In the genomic region with DNA sequence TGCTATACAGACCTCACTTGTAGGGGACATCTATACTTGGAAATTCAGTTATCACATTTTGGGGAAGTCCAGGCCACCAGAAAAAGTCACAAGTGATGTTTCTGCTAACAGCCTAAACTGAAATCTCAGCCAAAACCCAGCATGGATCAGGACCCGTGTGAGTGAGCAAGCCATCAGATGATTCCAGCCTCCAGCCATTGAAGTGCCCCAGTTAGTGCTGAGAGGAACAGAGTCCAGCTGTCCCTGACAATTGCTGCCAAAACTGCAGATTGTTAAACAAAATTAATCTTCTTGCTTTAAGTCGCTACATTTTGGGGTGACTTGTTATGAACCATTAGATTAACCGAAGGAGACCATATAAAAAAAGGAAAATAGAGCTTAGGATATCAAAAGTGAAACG, we compare ENCODE assay signal across 23 mouse cellular contexts.
DNase-seq lines count a peak whose midpoint lies in the region; ATAC-seq and TF ChIP-seq lines count a peak whose summit lies in the region.
"Had no signal": no experiment of that assay in that cellular context is flagged by ENCODE, and none has a peak within 500 bp of the region (broad histone marks: within the 10 kb centered on the region; RNA-seq: fewer than 3 reads in every experiment).

No protein-coding gene starts in this region.

- no peaks in the 10 kb centered on the region for H3K27me3 ChIP-seq in forebrain, embryonic 14.5 days (replicated peaks; ENCODE audit: control insufficient read depth, insufficient read depth, low read length)
- no peaks in the 10 kb centered on the region; the same call in 1 of the 2 replicates for H3K27me3 ChIP-seq in forebrain, embryonic 11.5 days (ENCODE audit: control insufficient read depth, insufficient read depth, low read length)
- H3K27me3 ChIP-seq: heart, embryonic 15.5 days; intestine, embryonic 15.5 days; kidney, embryonic 15.5 days; limb, embryonic 13.5 days; liver, embryonic 15.5 days; midbrain, embryonic 15.5 days had no signal

- H3K9me3 ChIP-seq in forebrain, embryonic 14.5 days (replicated peaks; ENCODE audit: control insufficient read depth, low read length), result no peaks in the 10 kb centered on the region
- H3K9me3 ChIP-seq in forebrain, embryonic 11.5 days (ENCODE audit: control insufficient read depth, low read length), result no peaks in the 10 kb centered on the region
- H3K9me3 ChIP-seq: embryonic facial prominence, embryonic 13.5 days; heart, embryonic 15.5 days; hindbrain, embryonic 10.5 days; intestine, embryonic 15.5 days; kidney, embryonic 15.5 days; limb, embryonic 13.5 days; liver, embryonic 15.5 days; midbrain, embryonic 15.5 days had no signal

- no peaks in the 10 kb centered on the region for H3K4me1 ChIP-seq in forebrain, embryonic 14.5 days (ENCODE audit: control insufficient read depth, insufficient read depth, low read length)
- no peaks in the 10 kb centered on the region for H3K4me1 ChIP-seq in forebrain, embryonic 11.5 days (replicated peaks; ENCODE audit: control insufficient read depth, insufficient read depth, low read length)
- H3K4me1 ChIP-seq: embryonic facial prominence, embryonic 13.5 days; heart, embryonic 15.5 days; hindbrain, embryonic 10.5 days; intestine, embryonic 15.5 days; kidney, embryonic 15.5 days; limb, embryonic 13.5 days; liver, embryonic 15.5 days; midbrain, embryonic 15.5 days had no signal

- H3K9ac ChIP-seq in forebrain, embryonic 14.5 days (ENCODE audit: low read length), result no peak overlapping the region
- H3K9ac ChIP-seq in forebrain, embryonic 11.5 days (ENCODE audit: low read length), result no peak overlapping the region
- H3K9ac ChIP-seq: embryonic facial prominence, embryonic 13.5 days; heart, embryonic 15.5 days; intestine, embryonic 15.5 days; kidney, embryonic 15.5 days; limb, embryonic 13.5 days; liver, embryonic 15.5 days; midbrain, embryonic 15.5 days had no signal

- TF ChIP-seq POLR2A in brain, embryonic 14.5 days (IDR thresholded peaks at IDR 0.05; ENCODE audit: borderline replicate concordance, extremely low read depth, insufficient read depth, insufficient read length, poor library complexity, severe bottlenecking), result no peak

- no peak for TF ChIP-seq CTCF in brain, embryonic 14.5 days (IDR thresholded peaks at IDR 0.05; ENCODE audit: borderline replicate concordance, extremely low read depth, insufficient read depth, insufficient read length)

- no peak for ATAC-seq in forebrain, embryonic 14.5 days
- ATAC-seq in forebrain, embryonic 11.5 days (replicated peaks; ENCODE audit: low FRiP score), result no peak
- ATAC-seq in inflammation-experienced regulatory T-cells, adult 6 months, result no peak
- ATAC-seq: CD4-positive, CD25-positive, alpha-beta regulatory T cell, adult 4 months; intestine, embryonic 15.5 days; midbrain, embryonic 15.5 days had no signal

- no peak overlapping the region for H3K4me3 ChIP-seq in forebrain, embryonic 14.5 days (ENCODE audit: low read depth, low read length)
- H3K4me3 ChIP-seq in forebrain, embryonic 11.5 days (ENCODE audit: low read depth, low read length), result no peak overlapping the region
- H3K4me3 ChIP-seq: embryonic facial prominence, embryonic 13.5 days; heart, embryonic 15.5 days; hindbrain, embryonic 10.5 days; intestine, embryonic 15.5 days; kidney, embryonic 15.5 days; layer of hippocampus, adult 2 months; limb, embryonic 13.5 days; liver, embryonic 15.5 days; midbrain, embryonic 15.5 days had no signal

- no peaks in the 10 kb centered on the region for H3K36me3 ChIP-seq in forebrain, embryonic 14.5 days (ENCODE audit: control insufficient read depth, insufficient read depth, low read length)
- H3K36me3 ChIP-seq in forebrain, embryonic 11.5 days (ENCODE audit: control insufficient read depth, insufficient read depth, low read length), result no peaks in the 10 kb centered on the region
- H3K36me3 ChIP-seq: embryonic facial prominence, embryonic 13.5 days; G1E; heart, embryonic 15.5 days; hindbrain, embryonic 10.5 days; intestine, embryonic 15.5 days; kidney, embryonic 15.5 days; limb, embryonic 13.5 days; liver, embryonic 15.5 days; midbrain, embryonic 15.5 days had no signal

- peak; percentile 3 for DNase-seq in forebrain, embryonic 14.5 days (ENCODE audit: low spot score)
- no peak for DNase-seq in forebrain, embryonic 11.5 days (ENCODE audit: low spot score)
- DNase-seq in brain, embryonic 14.5 days (ENCODE audit: low read depth), result peak; percentile 28
- DNase-seq in cerebellum, adult 9-11 months, result peak; percentile 93
- peak; percentile 24 for DNase-seq in lung, postnatal 10 days
- no peak for DNase-seq in layer of hippocampus, adult 9-11 months
- no peak for DNase-seq in thymus, postnatal 4 days
- DNase-seq: gastrocnemius, postnatal 10 days; heart, adult 18-20 months; right cerebral cortex, adult 18-20 months; thymus, adult 18-20 months had no signal

- no peak overlapping the region for H3K27ac ChIP-seq in forebrain, embryonic 14.5 days (ENCODE audit: low read depth, low read length)
- no peak overlapping the region for H3K27ac ChIP-seq in forebrain, embryonic 11.5 days (ENCODE audit: low read depth, low read length)
- H3K27ac ChIP-seq: embryonic facial prominence, embryonic 13.5 days; heart, embryonic 15.5 days; hindbrain, embryonic 10.5 days; intestine, embryonic 15.5 days; kidney, embryonic 15.5 days; layer of hippocampus, adult 2 months; limb, embryonic 13.5 days; liver, embryonic 15.5 days; midbrain, embryonic 15.5 days had no signal

- H3K4me2 ChIP-seq in forebrain, embryonic 14.5 days (ENCODE audit: low read length), result no peak overlapping the region
- no peak overlapping the region for H3K4me2 ChIP-seq in forebrain, embryonic 11.5 days (ENCODE audit: low read depth, low read length, severe bottlenecking)
- H3K4me2 ChIP-seq: embryonic facial prominence, embryonic 13.5 days; heart, embryonic 15.5 days; intestine, embryonic 15.5 days; kidney, embryonic 15.5 days; limb, embryonic 13.5 days; liver, embryonic 15.5 days; midbrain, embryonic 15.5 days had no signal

- WGBS in forebrain, embryonic 14.5 days, result 68% methylated on average over 4 of the region's 4 CpGs
- WGBS in forebrain, embryonic 11.5 days, result 75% methylated on average over 4 of the region's 4 CpGs

Comparison
In these comparisons a context has a peak if more than half of its experiments do, and no peak if none do; other contexts are left out.
1. DNase-seq: peak in forebrain, embryonic 14.5 days (single experiment), brain, embryonic 14.5 days (single experiment), cerebellum, adult 9-11 months (single experiment) and lung, postnatal 10 days (single experiment); none in forebrain, embryonic 11.5 days (single experiment), layer of hippocampus, adult 9-11 months (single experiment) and thymus, postnatal 4 days (single experiment).